Mouse (Mus musculus) olfactory bulb, adult 2 months (tissue): ENCODE results near the gene Tmub1.

ENCODE experiments used
- CTCF ChIP-seq: fragments of 200-500 bp; IDR thresholded peaks from 2 replicates; pipeline ENCODE4 v1.5.1; 2012; ENCODE audit warnings: low read depth, mild to moderate bottlenecking, low read length, moderate library complexity; ENCODE audit not compliant: insufficient read depth
- POLR2A ChIP-seq: fragments of 200-500 bp; IDR thresholded peaks from 2 replicates; pipeline ENCODE4 v1.6.1; 2012; ENCODE audit warnings: mild to moderate bottlenecking, low read depth, low read length, moderate library complexity; ENCODE audit not compliant: insufficient read depth

DNA sequence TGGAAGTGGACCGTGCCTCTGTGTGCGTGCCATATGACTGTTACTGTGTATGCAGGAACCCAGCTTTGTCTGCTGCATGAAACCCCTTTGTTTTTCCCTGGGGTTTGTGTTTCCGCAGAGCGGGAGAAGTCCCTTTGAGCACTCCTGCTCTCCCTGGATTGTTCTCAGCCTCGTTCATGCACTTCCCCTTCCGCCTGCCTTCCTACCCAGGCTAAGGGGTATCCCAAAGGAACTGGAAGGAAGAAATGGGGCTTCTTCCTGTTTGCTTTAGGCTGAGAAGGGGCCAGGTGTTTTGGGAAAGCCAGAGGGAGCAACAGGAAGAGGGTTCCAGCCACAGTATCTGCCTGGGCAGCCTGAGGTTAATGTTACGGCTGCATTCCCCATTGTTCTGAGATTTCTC, 8.0 kb upstream of the Tmub1 start:
- TF ChIP-seq CTCF = no peak
- TF ChIP-seq POLR2A = no peak
